In genomic region chr11:29428774-29429173, GRCm38 (mm10) we compare ENCODE assay signal across 8 mouse cellular contexts. TPM values are rescaled to one million over a fixed set of nuclear protein-coding genes. Genes with fewer than 3 reads are reported as not detected.
A peak's percentile ranks its signal among the peaks of the same experiment; 100 is the strongest.
DNase-seq lines count a peak whose midpoint lies in the region; ATAC-seq and TF ChIP-seq lines count a peak whose summit lies in the region.

No protein-coding gene starts in this region.

- ATAC-seq in liver, embryonic 12.5 days: no peak

- no peaks in the 10 kb centered on the region for H3K9me3 ChIP-seq in liver, embryonic 12.5 days (replicated peaks)

- no peaks in the 10 kb centered on the region for H3K27me3 ChIP-seq in liver, embryonic 12.5 days (replicated peaks)

- H3K9ac ChIP-seq in liver, embryonic 12.5 days: no peak overlapping the region

- intact Hi-C loops in gastrocnemius, adult 2 months (cut with DNase I): no loop called here
- intact Hi-C loops in left cerebral cortex, postnatal 10 days (cut with DNase I): no loop called here

- no peak overlapping the region for H3K4me2 ChIP-seq in liver, embryonic 12.5 days

- no peak overlapping the region for H3K27ac ChIP-seq in gastrocnemius, adult 2 months
- no peak overlapping the region for H3K27ac ChIP-seq in liver, embryonic 12.5 days

- DNase-seq in gastrocnemius, adult 2 months: peak; percentile 18
- no peak for DNase-seq in gastrocnemius, postnatal 4 days (ENCODE audit: low spot score in 2 of 2)
- DNase-seq in Muller cell, postnatal 12 days (ENCODE audit: inconsistent ontology term): peak; percentile 79
- peak; percentile 76 to 81 for DNase-seq in cerebellum, postnatal 10 days
- peak; percentile 33 to 59 for DNase-seq in left cerebral cortex, postnatal 10 days (ENCODE audit: extremely low spot score in 1 of 2, low spot score in 2 of 2)
- DNase-seq in testis, postnatal 14 days (ENCODE audit: low spot score): no peak
- no peak for DNase-seq in T-cell, adult 2 months (ENCODE audit: low spot score)

- H3K4me3 ChIP-seq in gastrocnemius, adult 2 months: no peak overlapping the region
- H3K4me3 ChIP-seq in liver, embryonic 12.5 days: no peak overlapping the region

- WGBS in liver, embryonic 12.5 days (ENCODE audit: insufficient replicate concordance): 67% methylated on average over 3 of the region's 3 CpGs

- peaks cover 7% of the 10 kb centered on the region for H3K36me3 ChIP-seq in liver, embryonic 12.5 days

- no peak for TF ChIP-seq CTCF in gastrocnemius, adult 2 months (IDR thresholded peaks at IDR 0.05)

- no peaks in the 10 kb centered on the region for H3K4me1 ChIP-seq in liver, embryonic 12.5 days

RNA-seq across cellular contexts. Expression of gene Ccdc88a, which starts 55.3 kb away (rescaled TPM):
- 1 to 10 TPM; 2.0 to 3.2 TPM for total RNA-seq in gastrocnemius, adult 2 months (2021)
- total RNA-seq in gastrocnemius, postnatal 4 days (2021): 10 to 100 TPM; 24.4 to 26.9 TPM
- 100 to 1,000 TPM in 1 of 2 experiments, 10 to 100 TPM in 1; 94.6 to 105 TPM for total RNA-seq in left cerebral cortex, postnatal 10 days (2021)
- polyA plus RNA-seq in liver, embryonic 12.5 days (2016; fragmentation: Nextera tagmentation; extraction: Ambion mirVana): 8.2 and 10.1 TPM in 2 replicates

Comparison
In these comparisons a context has a peak if more than half of its experiments do, and no peak if none do; other contexts are left out.
1. DNase-seq: peak in gastrocnemius, adult 2 months (single experiment), Muller cell, postnatal 12 days (single experiment), cerebellum, postnatal 10 days (2 of 2) and left cerebral cortex, postnatal 10 days (2 of 2); none in gastrocnemius, postnatal 4 days (0 of 2), testis, postnatal 14 days (single experiment) and T-cell, adult 2 months (single experiment).
2. RNA of gene Ccdc88a, which starts 55.3 kb away (total RNA-seq): 94.6 to 105 TPM in left cerebral cortex, postnatal 10 days and 24.4 to 26.9 TPM in gastrocnemius, postnatal 4 days; 2.0 to 3.2 TPM in gastrocnemius, adult 2 months; every median in the first group is over 4 times any median in the second.